Mouse (Mus musculus) forebrain, embryonic 16.5 days (tissue): Measurements from ENCODE around the gene Stag1. TPM values are rescaled to one million over a fixed set of nuclear protein-coding genes. Genes with fewer than 3 reads are reported as not detected.

Source experiments
- ATAC-seq: fragments of 200-750 bp; cut with Nextera tagmentation; 2 replicates; pipeline ENCODE4 v1.8.0; 2017; ENCODE audit warnings: mild to moderate bottlenecking, moderate library complexity
- H3K27ac ChIP-seq: fragments of 300-500 bp; sonication (generic); 2 replicates; pipeline ENCODE4 v1.5.1; 2014; ENCODE audit warnings: low read length, control low read depth
- H3K27me3 ChIP-seq: fragments of 300-500 bp; sonication (generic); replicated peaks from 2 replicates; pipeline ENCODE4 v1.6.1; 2014; ENCODE audit warnings: low read length; ENCODE audit not compliant: control insufficient read depth, insufficient read depth
- H3K36me3 ChIP-seq: fragments of 300-500 bp; sonication (generic); 2 replicates; pipeline ENCODE4 v1.6.1; 2014; ENCODE audit not compliant: control insufficient read depth, insufficient read depth
- H3K4me1 ChIP-seq: fragments of 300-500 bp; sonication (generic); replicated peaks from 2 replicates; pipeline ENCODE4 v1.6.1; 2014; ENCODE audit warnings: low read length; ENCODE audit not compliant: control insufficient read depth, insufficient read depth
- H3K4me2 ChIP-seq: fragments of 300-500 bp; sonication (generic); 2 replicates; pipeline ENCODE4 v1.6.1; 2014; ENCODE audit warnings: mild to moderate bottlenecking, low read length, control low read depth
- H3K4me3 ChIP-seq: fragments of 300-500 bp; sonication (generic); replicated peaks from 2 replicates; pipeline ENCODE4 v1.5.1; 2014; ENCODE audit warnings: mild to moderate bottlenecking, low read length, control low read depth
- H3K9ac ChIP-seq: fragments of 300-500 bp; sonication (generic); replicated peaks from 2 replicates; pipeline ENCODE4 v1.6.1; 2014; ENCODE audit warnings: low read depth, low read length, control low read depth
- H3K9me3 ChIP-seq: fragments of 300-500 bp; sonication (generic); 2 replicates; pipeline ENCODE4 v1.6.1; 2016; ENCODE audit warnings: low read length; ENCODE audit not compliant: control insufficient read depth
- WGBS: fragments of 180-500 bp; shearing (Covaris S2); extraction: QIAGEN DNeasy Blood & Tissue Kit; methylation state at CpG from one replicate; pipeline ENCODE4 v1.1.7; 2014; 5-methylcytosine and 5-hydroxymethylcytosine counted together
- polyA plus RNA-seq: library from polyadenylated mRNA; unstranded; fragments of >200 nt; fragmentation: Nextera tagmentation; extraction: Ambion mirVana; gene quantifications from 2 replicates; pipeline ENCODE4 v1.2.1, GENCODE M21; 2015

The Stag1 gene
- polyA plus RNA-seq, 1 experiment from 2014 or later: 36.0 TPM

- peaks cover 17% of the 10 kb centered on the region for H3K4me1 ChIP-seq
- H3K27ac ChIP-seq: no peak overlapping the region
- H3K9ac ChIP-seq: no peak overlapping the region
- peaks cover 2% of the 10 kb centered on the region for H3K27me3 ChIP-seq
- no peak overlapping the region for H3K4me2 ChIP-seq
- no peaks in the 10 kb centered on the region for H3K36me3 ChIP-seq
- 71% methylated on average over 2 of the region's 2 CpGs for WGBS
- no peaks in the 10 kb centered on the region for H3K9me3 ChIP-seq
- ATAC-seq: no peak
- no peak overlapping the region for H3K4me3 ChIP-seq
Measured at GRCm38 (mm10) chr9:100573300-100573699, 24.3 kb upstream of the Stag1 start.

GRCm38 (mm10) chr9:100573942-100574341, 23.7 kb upstream of the Stag1 start:
- peaks cover 2% of the 10 kb centered on the region for H3K27me3 ChIP-seq
- no peak overlapping the region for H3K4me3 ChIP-seq
- no peak overlapping the region for H3K4me2 ChIP-seq
- no peaks in the 10 kb centered on the region for H3K9me3 ChIP-seq
- no peak for ATAC-seq
- H3K9ac ChIP-seq: no peak overlapping the region
- 36% methylated on average over 5 of the region's 5 CpGs for WGBS
- no peaks in the 10 kb centered on the region for H3K36me3 ChIP-seq
- H3K27ac ChIP-seq: no peak overlapping the region
- H3K4me1 ChIP-seq: peaks cover 17% of the 10 kb centered on the region

- no peaks in the 10 kb centered on the region for H3K36me3 ChIP-seq
- H3K4me1 ChIP-seq: peaks cover 14% of the 10 kb centered on the region
- peaks cover 2% of the 10 kb centered on the region; the same call in 1 of the 2 replicates for H3K27me3 ChIP-seq
- no peak overlapping the region for H3K4me2 ChIP-seq
- 27% methylated on average over 20 of the region's 20 CpGs for WGBS
- H3K4me3 ChIP-seq: no peak overlapping the region
- 0 out of 2 replicates have a peak, but pooled peaks have one; percentile 20 for ATAC-seq
- no peaks in the 10 kb centered on the region for H3K9me3 ChIP-seq
- no peak overlapping the region for H3K9ac ChIP-seq
- H3K27ac ChIP-seq: no peak overlapping the region
Measured at GRCm38 (mm10) chr9:100580196-100580740, 17.3 kb upstream of the Stag1 start.

GRCm38 (mm10) chr9:100581543-100582492, 15.8 kb upstream of the Stag1 start:
- Histone ChIP-seq H3K27me3 (peaks cover 2% of the 10 kb centered on the region; the same call in 1 of the 2 replicates), H3K9ac (no peak overlapping the region), H3K36me3 (no peaks in the 10 kb centered on the region), H3K4me3 (no peak overlapping the region), H3K27ac (no peak overlapping the region; the same call in 1 of the 2 replicates), H3K9me3 (no peaks in the 10 kb centered on the region), H3K4me1 (peaks cover 14% of the 10 kb centered on the region), H3K4me2 (no peak overlapping the region)
- WGBS: 20% methylated on average over 13 of the region's 13 CpGs
- peak; percentile 49 for ATAC-seq

GRCm38 (mm10) chr9:100582883-100583575, 14.6 kb upstream of the Stag1 start:
- no peak for ATAC-seq
- Histone ChIP-seq H3K9me3 (no peaks in the 10 kb centered on the region), H3K36me3 (no peaks in the 10 kb centered on the region), H3K27me3 (peaks cover 2% of the 10 kb centered on the region; the same call in 1 of the 2 replicates), H3K4me2 (no peak overlapping the region), H3K4me1 (peaks cover 14% of the 10 kb centered on the region), H3K27ac (no peak overlapping the region), H3K9ac (no peak overlapping the region), H3K4me3 (no peak overlapping the region)
- 48% methylated on average over 13 of the region's 13 CpGs for WGBS

GRCm38 (mm10) chr9:100584031-100584430, 13.6 kb upstream of the Stag1 start:
- Histone ChIP-seq H3K27ac (no peak overlapping the region), H3K4me1 (peaks cover 14% of the 10 kb centered on the region), H3K27me3 (peaks cover 2% of the 10 kb centered on the region; the same call in 1 of the 2 replicates), H3K4me3 (no peak overlapping the region), H3K9me3 (no peaks in the 10 kb centered on the region), H3K9ac (no peak overlapping the region), H3K4me2 (no peak overlapping the region), H3K36me3 (no peaks in the 10 kb centered on the region)
- WGBS: 91% methylated on average over 4 of the region's 4 CpGs
- ATAC-seq: no peak

GRCm38 (mm10) chr9:100590462-100590861, 7.1 kb upstream of the Stag1 start:
- Histone ChIP-seq H3K9me3 (peaks cover 3% of the 10 kb centered on the region; the same call in 1 of the 2 replicates), H3K27me3 (no peaks in the 10 kb centered on the region), H3K4me1 (no peaks in the 10 kb centered on the region), H3K4me2 (no peak overlapping the region), H3K36me3 (no peaks in the 10 kb centered on the region), H3K27ac (no peak overlapping the region), H3K4me3 (no peak overlapping the region), H3K9ac (no peak overlapping the region)
- no peak for ATAC-seq
- 66% methylated on average over 4 of the region's 4 CpGs for WGBS

- Histone ChIP-seq H3K27ac (no peak overlapping the region), H3K4me1 (0 out of 2 replicates have a peak, but pooled peaks cover 2% of the 10 kb centered on the region), H3K36me3 (no peaks in the 10 kb centered on the region), H3K4me2 (no peak overlapping the region), H3K9me3 (peaks cover 3% of the 10 kb centered on the region; the same call in 1 of the 2 replicates), H3K9ac (no peak overlapping the region), H3K4me3 (no peak overlapping the region), H3K27me3 (no peaks in the 10 kb centered on the region)
- ATAC-seq: no peak
- WGBS: 85% methylated on average over 8 of the region's 8 CpGs
Measured at GRCm38 (mm10) chr9:100596317-100596716, 1.3 kb upstream of the Stag1 start.
